Mouse (Mus musculus) large intestine, adult 2 months (tissue): Measurements from ENCODE around the gene Spem1. TPM values are rescaled to one million over a fixed set of nuclear protein-coding genes. Genes with fewer than 3 reads are reported as not detected.
A peak's percentile ranks its signal among the peaks of the same experiment; 100 is the strongest.

ENCODE experiments used
- DNase-seq: peaks from one replicate; pipeline ENCODE4 v3.0.0-alpha.2; 2012; ENCODE audit warnings: low read depth, low spot score
- WGBS: fragments of 180-500 bp; shearing (Covaris S2); methylation state at CpG from one replicate; pipeline ENCODE4 v1.1.7; 2018; 5-methylcytosine and 5-hydroxymethylcytosine counted together
- polyA plus RNA-seq: library from polyadenylated mRNA; depleted of rRNA; stranded (reverse); fragments of >200 nt; gene quantifications from 2 replicates; pipeline ENCODE4 v1.2.3, GENCODE M21; 2012

Spem1 gene
- polyA plus RNA-seq, 1 experiment: 0.12 TPM

GRCm38 (mm10) chr11:69802648-69803105, 19.3 kb downstream of the Spem1 start:
- WGBS: 1% methylated on average over 33 of the region's 33 CpGs
- DNase-seq: no peak

GRCm38 (mm10) chr11:69801379-69801977, 20.5 kb downstream of the Spem1 start, which contains the start of gene Fgf11:
Gene Fgf11, minus strand, starts transcription at chr11:69801857.
- no peak for DNase-seq
- 3% methylated on average over 33 of the region's 33 CpGs for WGBS

GRCm38 (mm10) chr11:69800392-69801197, 21.4 kb downstream of the Spem1 start:
- 6% methylated on average over 36 of the region's 36 CpGs for WGBS
- DNase-seq: no peak

GRCm38 (mm10) chr11:69800138-69800391, 21.9 kb downstream of the Spem1 start:
- WGBS: 44% methylated on average over 11 of the region's 11 CpGs
- no peak for DNase-seq

- no peak for DNase-seq
- WGBS: 66% methylated on average over 12 of the region's 12 CpGs
These were observed 22.4 kb downstream of the Spem1 start for GRCm38 (mm10) chr11:69799394-69800137.

- WGBS: 82% methylated on average over 7 of the region's 7 CpGs
- no peak for DNase-seq
These were observed 24.1 kb downstream of the Spem1 start for GRCm38 (mm10) chr11:69797924-69798323.

GRCm38 (mm10) chr11:69795983-69796435, 26.0 kb downstream of the Spem1 start:
- DNase-seq: no peak
- 5% methylated on average over 13 of the region's 13 CpGs for WGBS

GRCm38 (mm10) chr11:69795168-69795982, 26.6 kb downstream of the Spem1 start, which contains the start of gene Chrnb1:
Gene Chrnb1, minus strand, starts transcription at chr11:69795943.
- WGBS: under 1% methylated on average over 52 of the region's 52 CpGs
- peak; percentile 99 for DNase-seq

- no peak for DNase-seq
- 79% methylated on average over 5 of the region's 5 CpGs for WGBS
These were observed 28.6 kb downstream of the Spem1 start for GRCm38 (mm10) chr11:69793429-69793828.

GRCm38 (mm10) chr11:69791420-69791819, 30.6 kb downstream of the Spem1 start:
- WGBS: 76% methylated on average over 5 of the region's 5 CpGs

GRCm38 (mm10) chr11:69789431-69789830, 32.5 kb downstream of the Spem1 start:
- DNase-seq: no peak
- WGBS: 60% methylated on average over 5 of the region's 5 CpGs

More at GRCm38 (mm10) chr11:69791420-69791819, 30.6 kb downstream of the Spem1 start:
- no peak for DNase-seq

GRCm38 (mm10) chr11:69787306-69787705, 34.7 kb downstream of the Spem1 start:
- DNase-seq: no peak
- WGBS: 92% methylated on average over 5 of the region's 5 CpGs

- DNase-seq: peak; percentile 78
- WGBS: 12% methylated on average over 15 of the region's 15 CpGs
These were observed 37.1 kb downstream of the Spem1 start for GRCm38 (mm10) chr11:69784793-69785272.

GRCm38 (mm10) chr11:69781828-69782227, 40.2 kb downstream of the Spem1 start:
- WGBS: 34% methylated on average over 4 of the region's 4 CpGs
- DNase-seq: no peak

- 77% methylated on average over 7 of the region's 7 CpGs for WGBS
- DNase-seq: no peak
These were observed 43.0 kb downstream of the Spem1 start for GRCm38 (mm10) chr11:69778985-69779384.

- DNase-seq: no peak
- WGBS: 65% methylated on average over 23 of the region's 23 CpGs
These were observed 43.6 kb downstream of the Spem1 start for GRCm38 (mm10) chr11:69778258-69778982.

GRCm38 (mm10) chr11:69777504-69778257, 44.3 kb downstream of the Spem1 start:
- 79% methylated on average over 26 of the region's 26 CpGs for WGBS
- DNase-seq: no peak

GRCm38 (mm10) chr11:69776488-69776887, 45.5 kb downstream of the Spem1 start:
- DNase-seq: no peak
- WGBS: 87% methylated on average over 20 of the region's 20 CpGs
